Mouse (Mus musculus) liver, embryonic 14.5 days (tissue): Measurements from ENCODE around the gene Il1rn.

Experiments used
- CTCF ChIP-seq: IDR thresholded peaks from 2 replicates; pipeline ENCODE4 v1.5.1; 2016; ENCODE audit warnings: antibody characterized with exemption, low read depth, control low read depth
- EP300 ChIP-seq: IDR thresholded peaks from 2 replicates; pipeline ENCODE4 v1.6.1; 2016; ENCODE audit warnings: antibody characterized with exemption, low read depth

DNA sequence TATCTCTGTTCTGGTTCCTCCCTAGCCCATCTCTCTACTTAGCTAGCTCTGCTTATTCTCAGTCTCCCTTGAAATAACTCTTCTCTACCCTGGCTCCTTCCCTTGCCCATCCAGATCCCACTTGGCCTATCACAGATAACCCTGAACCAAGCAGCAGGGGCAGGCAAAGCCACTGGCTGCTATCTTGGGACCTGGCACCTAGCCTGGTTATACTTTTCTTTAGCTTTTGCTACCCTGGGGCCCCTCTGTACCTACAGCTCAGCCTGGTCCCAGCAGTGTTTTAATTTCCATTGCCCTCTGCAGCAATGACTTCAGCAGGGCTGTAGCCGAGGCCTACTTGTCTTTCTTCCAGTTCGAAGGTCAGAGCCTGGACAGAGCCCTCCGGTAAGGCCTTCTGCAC is 64.1 kb downstream of the Il1rn start:
- TF ChIP-seq CTCF (no peak), EP300 (no peak)
